Mouse (Mus musculus) urinary bladder, postnatal 0 days (tissue): Measurements from ENCODE around the gene Vmn2r78. TPM values are rescaled to one million over a fixed set of nuclear protein-coding genes. Genes with fewer than 3 reads are reported as not detected.

ENCODE experiments used
- polyA plus RNA-seq: library from polyadenylated mRNA; unstranded; fragments of >200 nt; fragmentation: Nextera tagmentation; extraction: Ambion mirVana; gene quantifications from 2 replicates; pipeline ENCODE4 v1.2.1, GENCODE M21; 2015

Gene Vmn2r78
- polyA plus RNA-seq, result not detected in 2 replicates

GRCm38 (mm10) chr7:86914794-86915193 lies at the start of gene Vmn2r78:
Vmn2r78 (plus strand) TSS chr7:86915094.

GRCm38 (mm10) chr7:86995815-86996214 lies 80.9 kb downstream of the Vmn2r78 start, which contains the start of gene Vmn2r79:
Vmn2r79 (plus strand) TSS chr7:86996115.

Other genes with a start within 250 kb of the Vmn2r78 start
- gene Olfr292, start 226.8 kb upstream of the Vmn2r78 start, polyA plus RNA-seq, result not detected in 2 replicates
- 0.17 and 0.25 TPM in 2 replicates for gene Folh1, start 139.2 kb upstream of the Vmn2r78 start, polyA plus RNA-seq
- gene Vmn2r77, start 120.1 kb upstream of the Vmn2r78 start, polyA plus RNA-seq, result not detected in 2 replicates
- gene Vmn2r79, start 81.0 kb downstream of the Vmn2r78 start, polyA plus RNA-seq, result not detected in 2 replicates